Comparison of ENCODE assay signal across 22 mouse cellular contexts in genomic region chr19:41836719-41837118, GRCm38 (mm10). TPM values are rescaled to one million over a fixed set of nuclear protein-coding genes. Genes with fewer than 3 reads are reported as not detected.
DNase-seq lines count a peak whose midpoint lies in the region; ATAC-seq and TF ChIP-seq lines count a peak whose summit lies in the region.
"Had no signal": no experiment of that assay in that cellular context is flagged by ENCODE, and none has a peak within 500 bp of the region (broad histone marks: within the 10 kb centered on the region; RNA-seq: fewer than 3 reads in every experiment).

No protein-coding gene starts in this region.

- intact Hi-C loops in gastrocnemius, postnatal 36 days (cut with DNase I): no loop called here

- no peak for TF ChIP-seq CTCF in forebrain, postnatal 0 days (IDR thresholded peaks at IDR 0.05; ENCODE audit: low read depth)
- TF ChIP-seq CTCF in intestine, postnatal 0 days (IDR thresholded peaks at IDR 0.05; ENCODE audit: low read depth): no peak
- TF ChIP-seq CTCF in olfactory bulb, adult 2 months (IDR thresholded peaks at IDR 0.05; ENCODE audit: insufficient read depth, low read depth, low read length): no peak

- no peak overlapping the region for H3K4me3 ChIP-seq in forebrain, embryonic 10.5 days
- H3K4me3 ChIP-seq in forebrain, postnatal 0 days (ENCODE audit: low read depth, low read length): no peak overlapping the region
- H3K4me3 ChIP-seq in intestine, embryonic 15.5 days (replicated peaks): no peak overlapping the region
- H3K4me3 ChIP-seq in intestine, postnatal 0 days (ENCODE audit: low read depth, low read length): no peak overlapping the region
- H3K4me3 ChIP-seq in intestine, embryonic 16.5 days (ENCODE audit: low read length): no peak overlapping the region
- H3K4me3 ChIP-seq in olfactory bulb, adult 2 months (ENCODE audit: insufficient read depth, low read depth, low read length): no peak overlapping the region
- H3K4me3 ChIP-seq: embryonic facial prominence, embryonic 15.5 days; gastrocnemius, adult 2 months had no signal

- peaks cover 24% of the 10 kb centered on the region for H3K27me3 ChIP-seq in forebrain, embryonic 10.5 days (ENCODE audit: poor library complexity, severe bottlenecking)
- no peaks in the 10 kb centered on the region for H3K27me3 ChIP-seq in forebrain, postnatal 0 days (ENCODE audit: insufficient read depth, low read length)
- H3K27me3 ChIP-seq in intestine, embryonic 15.5 days (replicated peaks): peaks cover 5% of the 10 kb centered on the region; the same call in 1 of the 2 replicates
- no peaks in the 10 kb centered on the region for H3K27me3 ChIP-seq in intestine, postnatal 0 days (replicated peaks; ENCODE audit: control insufficient read depth, insufficient read depth, low read length)
- no peaks in the 10 kb centered on the region for H3K27me3 ChIP-seq in intestine, embryonic 16.5 days (replicated peaks; ENCODE audit: control insufficient read depth, insufficient read depth, low read length)

- 61% methylated on average over 3 of the region's 3 CpGs for WGBS in forebrain, embryonic 10.5 days
- WGBS in forebrain, postnatal 0 days: 41% methylated on average over 3 of the region's 3 CpGs
- WGBS in intestine, embryonic 15.5 days: 38% methylated on average over 3 of the region's 3 CpGs
- 27% methylated on average over 3 of the region's 3 CpGs for WGBS in intestine, postnatal 0 days
- WGBS in intestine, embryonic 16.5 days: 37% methylated on average over 3 of the region's 3 CpGs
- 38% methylated on average over 3 of the region's 3 CpGs for WGBS in olfactory bulb, adult 2 months

- H3K36me3 ChIP-seq in forebrain, embryonic 10.5 days (replicated peaks): no peaks in the 10 kb centered on the region
- H3K36me3 ChIP-seq in forebrain, postnatal 0 days (ENCODE audit: insufficient read depth): no peaks in the 10 kb centered on the region
- H3K36me3 ChIP-seq in intestine, embryonic 15.5 days: no peaks in the 10 kb centered on the region
- no peaks in the 10 kb centered on the region for H3K36me3 ChIP-seq in intestine, postnatal 0 days (ENCODE audit: control insufficient read depth, insufficient read depth)
- H3K36me3 ChIP-seq in intestine, embryonic 16.5 days (ENCODE audit: control insufficient read depth, insufficient read depth, low read length): no peaks in the 10 kb centered on the region
- H3K36me3 ChIP-seq: embryonic facial prominence, embryonic 15.5 days had no signal

- peaks cover 42% of the 10 kb centered on the region for H3K4me1 ChIP-seq in forebrain, embryonic 10.5 days
- peaks cover 22% of the 10 kb centered on the region for H3K4me1 ChIP-seq in forebrain, postnatal 0 days (ENCODE audit: insufficient read depth)
- peaks cover 13% of the 10 kb centered on the region for H3K4me1 ChIP-seq in intestine, embryonic 15.5 days (replicated peaks)
- H3K4me1 ChIP-seq in intestine, postnatal 0 days (replicated peaks; ENCODE audit: control insufficient read depth, insufficient read depth, low read length): peaks cover under 1% of the 10 kb centered on the region; the same call in 1 of the 2 replicates
- peaks cover 22% of the 10 kb centered on the region for H3K4me1 ChIP-seq in intestine, embryonic 16.5 days (ENCODE audit: control insufficient read depth, insufficient read depth, low read length)
- H3K4me1 ChIP-seq in olfactory bulb, adult 2 months (ENCODE audit: control insufficient read depth, insufficient read depth, low read length): peaks cover 25% of the 10 kb centered on the region

- no peaks in the 10 kb centered on the region for H3K9me3 ChIP-seq in forebrain, embryonic 10.5 days
- H3K9me3 ChIP-seq in forebrain, postnatal 0 days (ENCODE audit: low read length): no peaks in the 10 kb centered on the region
- no peaks in the 10 kb centered on the region for H3K9me3 ChIP-seq in intestine, embryonic 15.5 days
- no peaks in the 10 kb centered on the region for H3K9me3 ChIP-seq in intestine, postnatal 0 days (ENCODE audit: control insufficient read depth)
- no peaks in the 10 kb centered on the region for H3K9me3 ChIP-seq in intestine, embryonic 16.5 days (ENCODE audit: control insufficient read depth, low read length)
- H3K9me3 ChIP-seq: embryonic facial prominence, embryonic 15.5 days; forebrain, embryonic 13.5 days had no signal

- no peak overlapping the region for H3K4me2 ChIP-seq in forebrain, postnatal 0 days (ENCODE audit: low read depth)
- H3K4me2 ChIP-seq in intestine, embryonic 15.5 days (replicated peaks): no peak overlapping the region
- H3K4me2 ChIP-seq in intestine, postnatal 0 days (replicated peaks; ENCODE audit: low read depth): no peak overlapping the region
- H3K4me2 ChIP-seq in intestine, embryonic 16.5 days (ENCODE audit: low read depth, low read length): no peak overlapping the region

- DNase-seq in forebrain, embryonic 10.5 days (ENCODE audit: extremely low spot score, low spot score): no peak
- no peak for DNase-seq in forebrain, postnatal 0 days
- no peak for DNase-seq in gastrocnemius, postnatal 36 days
- no peak for DNase-seq in frontal cortex, postnatal 10 days (ENCODE audit: low spot score in 2 of 2)
- DNase-seq: adrenal gland, postnatal 25 days; cerebellum, adult 11-12 months; cerebellum, postnatal 14 days; gastrocnemius, adult 2 months; heart, adult 11 months; kidney, postnatal 36 days; lung, adult 2 months; right cerebral cortex, postnatal 4 days; thymus, postnatal 4 days had no signal

- peak overlapping the region; percentile 74; the same call in 1 of the 2 replicates for H3K27ac ChIP-seq in forebrain, embryonic 10.5 days
- no peak overlapping the region for H3K27ac ChIP-seq in forebrain, postnatal 0 days (ENCODE audit: low read depth, low read length)
- H3K27ac ChIP-seq in intestine, embryonic 15.5 days: peak overlapping the region; percentile 72; the same call in 1 of the 2 replicates
- H3K27ac ChIP-seq in intestine, postnatal 0 days (ENCODE audit: low read depth, low read length): no peak overlapping the region
- peak overlapping the region; percentile 84; the same call in 1 of the 2 replicates for H3K27ac ChIP-seq in intestine, embryonic 16.5 days (ENCODE audit: low read length)
- H3K27ac ChIP-seq in olfactory bulb, adult 2 months (ENCODE audit: insufficient read depth, low read depth, low read length): peak overlapping the region; percentile 51
- H3K27ac ChIP-seq: embryonic facial prominence, embryonic 15.5 days; gastrocnemius, adult 2 months had no signal

- no peak for TF ChIP-seq POLR2A in olfactory bulb, adult 2 months (IDR thresholded peaks at IDR 0.05; ENCODE audit: insufficient read depth, low read depth, low read length)

- no peak overlapping the region for H3K9ac ChIP-seq in forebrain, postnatal 0 days
- H3K9ac ChIP-seq in intestine, embryonic 15.5 days: no peak overlapping the region
- no peak overlapping the region for H3K9ac ChIP-seq in intestine, postnatal 0 days (ENCODE audit: low read depth, low read length)
- no peak overlapping the region for H3K9ac ChIP-seq in intestine, embryonic 16.5 days (ENCODE audit: low read depth, low read length)
- H3K9ac ChIP-seq: embryonic facial prominence, embryonic 15.5 days had no signal

- no peak for ATAC-seq in forebrain, postnatal 0 days
- no peak for ATAC-seq in intestine, embryonic 15.5 days
- no peak for ATAC-seq in intestine, postnatal 0 days
- ATAC-seq in intestine, embryonic 16.5 days: no peak
- ATAC-seq: activated CD4-positive, CD25-positive, alpha-beta regulatory T cell, adult 4 months; CD4-positive, CD25-positive, alpha-beta regulatory T cell, adult 4 months; inflammation-experienced regulatory T-cells, adult 6 months had no signal

RNA-seq across cellular contexts. Expression of gene Frat1, which starts 6.9 kb away (rescaled TPM):
- 10.9 and 11.8 TPM in 2 replicates for polyA plus RNA-seq in forebrain, embryonic 10.5 days (2016; fragmentation: Nextera tagmentation; extraction: Ambion mirVana)
- 40.2 and 43.4 TPM in 2 replicates for total RNA-seq in forebrain, postnatal 0 days (2014; rRNA removed)
- 48.2 and 52.3 TPM in 2 replicates for polyA plus RNA-seq in forebrain, postnatal 0 days (2015; fragmentation: Nextera tagmentation; extraction: Ambion mirVana)
- polyA plus RNA-seq in intestine, embryonic 15.5 days (2015; fragmentation: Nextera tagmentation; extraction: Ambion mirVana): 12.8 and 13.5 TPM in 2 replicates
- 6.4 and 8.3 TPM in 2 replicates for polyA plus RNA-seq in intestine, postnatal 0 days (2015; fragmentation: Nextera tagmentation; extraction: Ambion mirVana)
- 11.9 and 12.2 TPM in 2 replicates for polyA plus RNA-seq in intestine, embryonic 16.5 days (2015; fragmentation: Nextera tagmentation; extraction: Ambion mirVana)
- not detected in 2 replicates for polyA plus RNA-seq in olfactory bulb, adult 2 months (2012; ENCODE audit: insufficient read depth, insufficient read length, low replicate concordance, missing spikeins)
- total RNA-seq in gastrocnemius, postnatal 36 days (2021): 1 to 10 TPM; 5.3 to 7.3 TPM

RNA-seq across cellular contexts. Expression of gene Frat2, which starts 11.2 kb away (rescaled TPM):
- polyA plus RNA-seq in forebrain, embryonic 10.5 days (2016; fragmentation: Nextera tagmentation; extraction: Ambion mirVana): 5.4 and 5.5 TPM in 2 replicates
- total RNA-seq in forebrain, postnatal 0 days (2014; rRNA removed): 14.4 and 22.4 TPM in 2 replicates
- polyA plus RNA-seq in forebrain, postnatal 0 days (2015; fragmentation: Nextera tagmentation; extraction: Ambion mirVana): 14.8 and 15.5 TPM in 2 replicates
- 10.5 and 10.7 TPM in 2 replicates for polyA plus RNA-seq in intestine, embryonic 15.5 days (2015; fragmentation: Nextera tagmentation; extraction: Ambion mirVana)
- 3.8 and 4.5 TPM in 2 replicates for polyA plus RNA-seq in intestine, postnatal 0 days (2015; fragmentation: Nextera tagmentation; extraction: Ambion mirVana)
- polyA plus RNA-seq in intestine, embryonic 16.5 days (2015; fragmentation: Nextera tagmentation; extraction: Ambion mirVana): 4.7 and 6.0 TPM in 2 replicates
- polyA plus RNA-seq in olfactory bulb, adult 2 months (2012; ENCODE audit: insufficient read depth, insufficient read length, low replicate concordance, missing spikeins): not detected in 2 replicates
- 10 to 100 TPM; 13.9 to 18.5 TPM for total RNA-seq in gastrocnemius, postnatal 36 days (2021)

RNA-seq across cellular contexts. Expression of gene Arhgap19, which starts 34.9 kb away (rescaled TPM):
- 49.7 and 50.9 TPM in 2 replicates for polyA plus RNA-seq in forebrain, embryonic 10.5 days (2016; fragmentation: Nextera tagmentation; extraction: Ambion mirVana)
- 3.9 and 6.0 TPM in 2 replicates for total RNA-seq in forebrain, postnatal 0 days (2014; rRNA removed)
- polyA plus RNA-seq in forebrain, postnatal 0 days (2015; fragmentation: Nextera tagmentation; extraction: Ambion mirVana): 3.1 and 3.2 TPM in 2 replicates
- polyA plus RNA-seq in intestine, embryonic 15.5 days (2015; fragmentation: Nextera tagmentation; extraction: Ambion mirVana): 18.4 and 19.4 TPM in 2 replicates
- polyA plus RNA-seq in intestine, postnatal 0 days (2015; fragmentation: Nextera tagmentation; extraction: Ambion mirVana): 3.5 TPM in 2 replicates
- 14.2 and 14.8 TPM in 2 replicates for polyA plus RNA-seq in intestine, embryonic 16.5 days (2015; fragmentation: Nextera tagmentation; extraction: Ambion mirVana)
- not detected in 2 replicates for polyA plus RNA-seq in olfactory bulb, adult 2 months (2012; ENCODE audit: insufficient read depth, insufficient read length, low replicate concordance, missing spikeins)
- 1 to 10 TPM; 6.4 to 6.6 TPM for total RNA-seq in gastrocnemius, postnatal 36 days (2021)

RNA-seq across cellular contexts. Expression of gene Rrp12, which starts 59.3 kb away (rescaled TPM):
- 43.8 and 43.9 TPM in 2 replicates for polyA plus RNA-seq in forebrain, embryonic 10.5 days (2016; fragmentation: Nextera tagmentation; extraction: Ambion mirVana)
- 17.0 and 19.5 TPM in 2 replicates for total RNA-seq in forebrain, postnatal 0 days (2014; rRNA removed)
- 12.3 and 14.4 TPM in 2 replicates for polyA plus RNA-seq in forebrain, postnatal 0 days (2015; fragmentation: Nextera tagmentation; extraction: Ambion mirVana)
- polyA plus RNA-seq in intestine, embryonic 15.5 days (2015; fragmentation: Nextera tagmentation; extraction: Ambion mirVana): 17.6 and 18.1 TPM in 2 replicates
- polyA plus RNA-seq in intestine, postnatal 0 days (2015; fragmentation: Nextera tagmentation; extraction: Ambion mirVana): 4.7 and 5.0 TPM in 2 replicates
- polyA plus RNA-seq in intestine, embryonic 16.5 days (2015; fragmentation: Nextera tagmentation; extraction: Ambion mirVana): 14.1 and 15.7 TPM in 2 replicates
- not detected in 2 replicates for polyA plus RNA-seq in olfactory bulb, adult 2 months (2012; ENCODE audit: insufficient read depth, insufficient read length, low replicate concordance, missing spikeins)
- 10 to 100 TPM; 30.0 to 31.6 TPM for total RNA-seq in gastrocnemius, postnatal 36 days (2021)

Comparison
In these comparisons a context has a peak if more than half of its experiments do, and no peak if none do; other contexts are left out.
1. H3K27ac ChIP-seq: peak in forebrain, embryonic 10.5 days (single experiment), intestine, embryonic 15.5 days (single experiment), intestine, embryonic 16.5 days (single experiment) and olfactory bulb, adult 2 months (single experiment); none in forebrain, postnatal 0 days (single experiment) and intestine, postnatal 0 days (single experiment).